Mouse (Mus musculus) liver, adult 2 months (tissue): ENCODE measurements at regions not wholly inside any gene's neighbourhood (a gene's known extent, or its start where the extent isn't known, plus 50 kb on each side); places are given as distances from the start of the nearest gene placed in this dataset.

Source experiments
- CTCF ChIP-seq: fragments of 200-500 bp; IDR thresholded peaks from 2 replicates; pipeline ENCODE4 v1.5.1; 2011; ENCODE audit warnings: low read depth, low read length, control low read depth
- POLR2A ChIP-seq: fragments of 200-500 bp; IDR thresholded peaks from 2 replicates; pipeline ENCODE4 v1.6.1; 2011; ENCODE audit warnings: low read length, control low read depth; ENCODE audit not compliant: insufficient read depth; ENCODE audit errors: extremely low read depth

DNA sequence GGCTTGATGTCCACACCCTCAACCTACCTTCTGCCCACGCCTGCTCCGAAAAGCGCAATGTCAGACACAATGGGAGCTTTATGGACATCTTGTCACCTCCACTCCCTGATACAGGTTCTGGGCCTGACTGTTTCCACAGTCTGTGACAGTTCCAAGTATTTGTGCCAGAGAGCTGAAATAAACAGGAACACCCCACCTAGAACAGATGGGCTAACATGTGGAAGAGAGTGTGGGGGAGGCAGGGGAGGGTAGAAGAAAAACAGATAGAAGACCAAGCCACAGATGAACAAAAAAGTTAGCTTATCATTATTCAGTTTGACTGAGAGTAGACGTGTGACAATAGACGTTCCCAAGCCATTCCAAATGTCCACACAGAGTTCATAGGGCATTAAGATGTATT is 204.6 kb downstream of the Sipa1l2 start:
- TF ChIP-seq POLR2A, result no peak
- TF ChIP-seq CTCF, result no peak
